Mouse (Mus musculus): Measurements from ENCODE around the gene Sympk. TPM values are rescaled to one million over a fixed set of nuclear protein-coding genes. Genes with fewer than 3 reads are reported as not detected.

Gene Sympk
- polyA plus RNA-seq, 1 experiment, result 22.6 TPM

DNA sequence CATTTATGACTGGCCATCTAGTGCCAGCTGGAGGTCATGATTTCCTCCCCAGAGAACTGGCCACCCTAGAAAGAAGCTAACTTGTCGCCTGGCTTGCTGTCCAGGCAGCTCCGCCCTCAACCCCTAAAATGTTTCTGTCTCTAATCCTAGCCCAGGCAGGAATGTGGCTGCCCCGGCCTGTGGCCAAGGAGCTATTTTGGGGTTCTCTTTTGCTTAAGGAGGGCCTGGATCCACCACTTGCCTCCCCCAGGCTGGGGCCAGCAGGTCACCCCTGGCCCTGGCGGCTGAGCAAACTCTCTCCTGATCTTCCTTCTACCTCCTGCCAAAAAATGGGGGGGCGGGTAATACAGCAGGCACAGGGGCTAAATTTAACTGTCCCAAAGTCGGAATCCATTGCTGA lies 58.9 kb downstream of the Sympk start:
- Histone ChIP-seq H3K27me3 (ENCODE audit: control insufficient read depth) (peaks cover 3% of the 10 kb centered on the region), H3K4me1 (ENCODE audit: control insufficient read depth) (peaks cover 48% of the 10 kb centered on the region), H3K36me3 (ENCODE audit: control insufficient read depth) (peaks cover 60% of the 10 kb centered on the region), H3K9me3 (ENCODE audit: control insufficient read depth, low read length) (no peaks in the 10 kb centered on the region), H3K4me3 (replicated peaks) (no peak overlapping the region)
- no peak for TF ChIP-seq GATA1 (IDR thresholded peaks at IDR 0.05; ENCODE audit: low read length)
- no peak for TF ChIP-seq TAL1 (IDR thresholded peaks at IDR 0.05; ENCODE audit: low read length)

DNA sequence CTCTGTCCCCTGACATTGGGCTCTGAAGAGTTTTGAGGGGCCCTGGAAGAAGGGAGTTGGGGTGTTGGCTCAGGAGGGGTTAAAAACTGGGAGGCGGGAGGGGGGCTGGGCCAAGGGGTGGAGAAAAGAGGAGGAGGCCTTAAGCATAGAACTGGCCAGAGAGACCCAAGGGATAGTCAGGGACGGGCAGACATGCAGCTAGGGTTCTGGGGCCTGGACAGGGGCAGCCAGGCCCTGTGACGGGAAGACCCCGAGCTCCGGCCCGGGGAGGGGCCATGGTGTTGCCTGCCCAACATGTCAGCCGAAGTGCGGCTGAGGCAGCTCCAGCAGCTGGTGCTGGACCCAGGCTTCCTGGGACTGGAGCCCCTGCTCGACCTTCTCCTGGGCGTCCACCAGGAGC lies 59.5 kb downstream of the Sympk start, which contains the start of gene Dmpk:
TSS of gene Dmpk (plus strand) at position 149 of the 400 bp plus-strand sequence.
- peaks cover 3% of the 10 kb centered on the region for H3K27me3 ChIP-seq (ENCODE audit: control insufficient read depth)
- peaks cover 49% of the 10 kb centered on the region for H3K4me1 ChIP-seq (ENCODE audit: control insufficient read depth)
- H3K4me3 ChIP-seq (replicated peaks), result peak within 1 kb of the TSS; percentile 28
- TF ChIP-seq GATA1 (IDR thresholded peaks at IDR 0.05; ENCODE audit: low read length), result no peak
- TF ChIP-seq TAL1 (IDR thresholded peaks at IDR 0.05; ENCODE audit: low read length), result no peak
- no peaks in the 10 kb centered on the region for H3K9me3 ChIP-seq (ENCODE audit: control insufficient read depth, low read length)
- peaks cover 56% of the 10 kb centered on the region for H3K36me3 ChIP-seq (ENCODE audit: control insufficient read depth)

DNA sequence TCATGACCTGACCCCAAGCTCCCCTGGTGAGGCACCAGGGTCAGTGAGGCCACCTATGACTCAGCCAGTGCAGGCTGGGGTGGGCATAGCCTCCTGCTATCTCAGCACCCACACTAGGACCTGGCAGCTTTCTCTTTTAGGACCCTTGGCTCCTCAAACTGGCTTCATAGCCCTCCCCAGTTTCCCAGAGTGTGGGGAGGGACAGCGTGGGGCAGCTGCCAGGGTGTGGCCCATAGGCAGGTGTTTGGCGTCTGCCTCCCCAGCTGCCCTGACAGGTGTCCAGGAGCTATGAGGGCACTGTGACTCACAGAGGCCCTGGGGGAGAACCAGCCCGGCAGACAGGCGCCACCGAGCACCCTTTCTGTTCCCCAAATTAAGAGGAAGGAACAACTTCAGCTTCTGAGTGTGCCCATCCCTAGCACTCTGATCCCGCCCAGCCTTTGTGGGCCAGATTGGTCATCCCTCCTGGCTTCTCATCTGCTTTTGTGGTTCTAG lies 60.1 kb downstream of the Sympk start:
- TF ChIP-seq GATA1 (IDR thresholded peaks at IDR 0.05; ENCODE audit: low read length) (no peak), TAL1 (IDR thresholded peaks at IDR 0.05; ENCODE audit: low read length) (no peak)
- Histone ChIP-seq H3K4me1 (ENCODE audit: control insufficient read depth) (peaks cover 49% of the 10 kb centered on the region), H3K9me3 (ENCODE audit: control insufficient read depth, low read length) (no peaks in the 10 kb centered on the region), H3K27me3 (ENCODE audit: control insufficient read depth) (peaks cover 3% of the 10 kb centered on the region), H3K4me3 (replicated peaks) (peak overlapping the region; percentile 28), H3K36me3 (ENCODE audit: control insufficient read depth) (peaks cover 50% of the 10 kb centered on the region)

DNA sequence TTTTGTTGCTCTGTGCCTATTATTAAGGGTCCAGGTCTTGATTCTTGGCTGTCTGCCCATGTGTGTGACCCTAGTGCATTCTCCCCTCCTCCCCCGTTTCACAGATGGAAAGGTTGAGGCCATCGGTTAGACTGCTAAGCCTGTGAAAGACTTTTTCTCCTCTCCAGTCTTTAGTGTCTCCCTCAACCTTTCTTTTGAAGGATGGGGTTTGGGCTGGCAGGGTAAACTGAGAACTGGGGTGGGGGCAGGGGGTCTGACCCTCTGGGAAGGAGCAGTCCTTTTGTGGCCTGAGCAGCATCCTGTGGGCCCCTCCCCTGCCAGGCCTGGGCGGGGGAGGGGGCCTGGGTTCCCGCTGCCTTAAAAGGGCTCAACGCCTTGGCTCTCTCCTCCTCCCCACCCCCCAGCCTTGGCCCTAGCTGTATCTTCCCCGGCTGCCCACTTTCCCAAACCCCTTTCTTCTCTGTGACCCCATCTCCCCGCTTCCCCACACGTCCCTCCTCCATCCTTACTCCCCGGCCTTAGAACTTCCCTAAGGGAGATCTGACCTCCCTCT lies 60.8 kb downstream of the Sympk start:
- peaks cover 49% of the 10 kb centered on the region for H3K4me1 ChIP-seq (ENCODE audit: control insufficient read depth)

DNA sequence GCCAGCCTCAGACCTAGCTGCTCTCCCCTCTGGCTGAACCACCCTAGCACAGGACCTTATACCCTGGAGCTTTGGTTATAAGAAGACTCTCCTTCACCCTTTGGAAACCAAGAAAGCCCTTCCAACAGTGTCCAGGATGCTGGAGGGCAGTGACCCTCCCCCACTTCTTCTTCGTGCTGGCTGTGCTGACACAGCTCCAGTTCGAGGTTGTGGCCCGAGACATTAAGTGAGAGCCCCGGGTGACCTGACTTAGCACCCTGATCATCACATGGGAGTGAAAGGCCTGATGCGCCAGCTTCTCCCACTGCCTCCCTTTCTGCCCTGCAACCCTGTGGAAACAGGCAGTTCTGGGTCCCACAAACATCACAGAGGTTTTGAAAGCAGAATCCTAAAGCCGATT lies 61.3 kb downstream of the Sympk start:
- peaks cover 39% of the 10 kb centered on the region for H3K36me3 ChIP-seq (ENCODE audit: control insufficient read depth)
- H3K9me3 ChIP-seq (ENCODE audit: control insufficient read depth, low read length), result no peaks in the 10 kb centered on the region
- peaks cover 3% of the 10 kb centered on the region for H3K27me3 ChIP-seq (ENCODE audit: control insufficient read depth)
- H3K4me1 ChIP-seq (ENCODE audit: control insufficient read depth), result peaks cover 49% of the 10 kb centered on the region
- TF ChIP-seq GATA1 (IDR thresholded peaks at IDR 0.05; ENCODE audit: low read length), result no peak
- TF ChIP-seq TAL1 (IDR thresholded peaks at IDR 0.05; ENCODE audit: low read length), result no peak
- peak overlapping the region; percentile 57 for H3K4me3 ChIP-seq (replicated peaks)

More for the DNA sequence above, 60.8 kb downstream of the Sympk start:
- TF ChIP-seq TAL1 (IDR thresholded peaks at IDR 0.05; ENCODE audit: low read length) (no peak), GATA1 (IDR thresholded peaks at IDR 0.05; ENCODE audit: low read length) (no peak)
- no peaks in the 10 kb centered on the region for H3K9me3 ChIP-seq (ENCODE audit: control insufficient read depth, low read length)
- H3K4me3 ChIP-seq (replicated peaks), result no peak overlapping the region
- peaks cover 3% of the 10 kb centered on the region for H3K27me3 ChIP-seq (ENCODE audit: control insufficient read depth)
- peaks cover 44% of the 10 kb centered on the region for H3K36me3 ChIP-seq (ENCODE audit: control insufficient read depth)

DNA sequence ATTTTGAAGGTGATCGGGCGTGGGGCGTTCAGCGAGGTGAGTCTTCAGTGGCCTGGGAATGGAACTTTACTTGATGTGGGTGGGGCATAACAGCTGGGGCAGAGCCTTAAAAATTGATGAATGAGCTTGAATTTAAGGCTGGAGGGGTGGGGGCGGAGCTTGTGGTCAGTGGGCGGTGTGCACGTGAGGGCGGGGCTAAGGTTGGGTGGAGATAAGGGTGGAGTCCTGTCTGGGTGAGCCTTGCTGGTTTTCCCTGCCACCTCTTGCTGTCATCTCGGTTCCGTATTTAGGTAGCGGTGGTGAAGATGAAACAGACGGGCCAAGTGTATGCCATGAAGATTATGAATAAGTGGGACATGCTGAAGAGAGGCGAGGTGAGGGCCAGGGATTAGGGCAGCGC lies 61.9 kb downstream of the Sympk start:
- Histone ChIP-seq H3K36me3 (ENCODE audit: control insufficient read depth) (peaks cover 36% of the 10 kb centered on the region), H3K9me3 (ENCODE audit: control insufficient read depth, low read length) (no peaks in the 10 kb centered on the region), H3K4me3 (replicated peaks) (peak overlapping the region; percentile 57), H3K27me3 (ENCODE audit: control insufficient read depth) (peaks cover 3% of the 10 kb centered on the region), H3K4me1 (ENCODE audit: control insufficient read depth) (peaks cover 49% of the 10 kb centered on the region)
- TF ChIP-seq TAL1 (IDR thresholded peaks at IDR 0.05; ENCODE audit: low read length), result no peak
- TF ChIP-seq GATA1 (IDR thresholded peaks at IDR 0.05; ENCODE audit: low read length), result peak; percentile 53; the same call in 1 of the 2 replicates

DNA sequence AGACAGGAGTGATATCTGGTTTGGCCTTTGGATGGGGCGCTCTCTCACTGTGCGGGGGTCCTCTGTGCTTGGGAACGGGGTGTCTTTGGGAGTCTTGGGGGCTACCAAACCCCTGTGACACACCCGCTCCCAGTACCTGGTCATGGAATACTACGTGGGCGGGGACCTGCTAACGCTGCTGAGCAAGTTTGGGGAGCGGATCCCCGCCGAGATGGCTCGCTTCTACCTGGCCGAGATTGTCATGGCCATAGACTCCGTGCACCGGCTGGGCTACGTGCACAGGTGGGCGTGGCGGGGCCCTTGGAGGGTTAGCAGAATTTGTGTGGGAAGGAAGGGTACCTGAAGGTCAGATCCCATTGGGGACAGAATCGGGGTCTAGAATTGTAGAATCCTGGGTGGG lies 62.6 kb downstream of the Sympk start:
- H3K9me3 ChIP-seq (ENCODE audit: control insufficient read depth, low read length), result no peaks in the 10 kb centered on the region
- peaks cover 49% of the 10 kb centered on the region for H3K4me1 ChIP-seq (ENCODE audit: control insufficient read depth)
- H3K27me3 ChIP-seq (ENCODE audit: control insufficient read depth), result peaks cover 10% of the 10 kb centered on the region
- TF ChIP-seq GATA1 (IDR thresholded peaks at IDR 0.05; ENCODE audit: low read length) (no peak), TAL1 (IDR thresholded peaks at IDR 0.05; ENCODE audit: low read length) (no peak)
- peaks cover 29% of the 10 kb centered on the region for H3K36me3 ChIP-seq (ENCODE audit: control insufficient read depth)
- no peak overlapping the region for H3K4me3 ChIP-seq (replicated peaks)

DNA sequence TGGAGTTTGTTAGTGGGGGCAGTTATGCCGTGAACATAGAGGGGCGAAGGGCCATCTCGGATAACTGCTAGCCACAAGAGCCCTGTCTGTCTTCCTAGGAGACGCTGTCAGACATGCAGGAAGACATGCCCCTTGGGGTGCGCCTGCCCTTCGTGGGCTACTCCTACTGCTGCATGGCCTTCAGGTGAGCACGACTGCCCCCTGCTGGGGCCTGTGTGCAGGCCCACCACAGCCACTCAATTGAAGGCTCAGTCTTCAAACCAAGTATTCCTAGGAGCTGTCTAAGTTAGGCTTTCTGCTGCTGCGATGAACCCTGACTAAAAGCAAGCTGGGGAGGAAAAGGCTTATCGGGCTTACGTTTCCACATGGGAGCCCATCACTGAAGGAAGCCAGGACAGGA lies 64.6 kb downstream of the Sympk start:
- peaks cover 67% of the 10 kb centered on the region for H3K4me1 ChIP-seq (ENCODE audit: control insufficient read depth)
- no peak for TF ChIP-seq TAL1 (IDR thresholded peaks at IDR 0.05; ENCODE audit: low read length)
- TF ChIP-seq GATA1 (IDR thresholded peaks at IDR 0.05; ENCODE audit: low read length), result no peak
- H3K4me3 ChIP-seq (replicated peaks), result no peak overlapping the region
- H3K27me3 ChIP-seq (ENCODE audit: control insufficient read depth), result peaks cover 21% of the 10 kb centered on the region
- no peaks in the 10 kb centered on the region for H3K9me3 ChIP-seq (ENCODE audit: control insufficient read depth, low read length)
- H3K36me3 ChIP-seq (ENCODE audit: control insufficient read depth), result peaks cover 16% of the 10 kb centered on the region

DNA sequence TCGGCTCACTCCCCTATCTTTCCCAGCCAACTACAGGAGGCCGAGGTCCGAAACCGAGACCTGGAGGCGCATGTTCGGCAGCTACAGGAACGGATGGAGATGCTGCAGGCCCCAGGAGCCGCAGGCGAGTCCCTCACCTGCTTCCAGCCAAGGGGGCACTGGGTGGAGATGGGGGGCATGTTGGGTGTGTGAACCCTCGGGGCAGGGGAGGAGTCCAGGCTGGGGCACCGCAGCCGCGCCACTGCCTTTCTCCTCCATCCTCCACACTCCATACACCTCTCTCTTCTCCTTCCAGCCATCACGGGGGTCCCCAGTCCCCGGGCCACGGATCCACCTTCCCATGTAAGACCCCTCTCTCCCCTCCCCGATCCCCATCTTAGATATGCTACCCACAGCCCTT lies 67.7 kb downstream of the Sympk start:
- Histone ChIP-seq H3K4me3 (replicated peaks) (no peak overlapping the region), H3K27me3 (ENCODE audit: control insufficient read depth) (peaks cover 45% of the 10 kb centered on the region), H3K4me1 (ENCODE audit: control insufficient read depth) (peaks cover 69% of the 10 kb centered on the region), H3K36me3 (ENCODE audit: control insufficient read depth) (peaks cover 14% of the 10 kb centered on the region), H3K9me3 (ENCODE audit: control insufficient read depth, low read length) (no peaks in the 10 kb centered on the region)
- TF ChIP-seq TAL1 (IDR thresholded peaks at IDR 0.05; ENCODE audit: low read length) (no peak), GATA1 (IDR thresholded peaks at IDR 0.05; ENCODE audit: low read length) (no peak)

Measured in erythroblast, embryonic 14.5 days (primary cell).